Mouse (Mus musculus) urinary bladder, postnatal 25 days (tissue): Measurements from ENCODE around the gene Gbp4.
"Not testable (repeated sequence)": the region's sequence is repeated elsewhere in the genome, so short reads cannot be mapped to it uniquely, and the experiment has no call there.

Experiments used
- DNase-seq: peaks from one replicate; pipeline ENCODE4 v3.0.0; 2022; ENCODE audit warnings: low spot score

The Gbp4 gene

GRCm38 (mm10) chr5:105139409-105140088 is at the start of gene Gbp4, which contains the start of the genes Gbp9 and Gbp8:
Gene Gbp4 (minus strand): TSS chr5:105139586.
Gene Gbp9 (minus strand): TSS chr5:105139539.
Gene Gbp8 (minus strand): TSS chr5:105139540.
- DNase-seq = not testable (repeated sequence)

- no peak for DNase-seq
Measured at GRCm38 (mm10) chr5:105181446-105181845, 42.1 kb upstream of the Gbp4 start.

- DNase-seq = no peak
Measured at GRCm38 (mm10) chr5:105156582-105156981, 17.2 kb upstream of the Gbp4 start.

GRCm38 (mm10) chr5:105154049-105154448 is 14.7 kb upstream of the Gbp4 start:
- DNase-seq = no peak

- not testable (repeated sequence) for DNase-seq
Measured at GRCm38 (mm10) chr5:105148062-105148461, 8.7 kb upstream of the Gbp4 start.

GRCm38 (mm10) chr5:105146447-105146846 is 7.1 kb upstream of the Gbp4 start:
- no peak for DNase-seq

- not testable (repeated sequence) for DNase-seq
Measured at GRCm38 (mm10) chr5:105145731-105146130, 6.3 kb upstream of the Gbp4 start.

GRCm38 (mm10) chr5:105140089-105140810 is 864 bp upstream of the Gbp4 start:
- DNase-seq = not testable (repeated sequence)

- no peak for DNase-seq
Measured at GRCm38 (mm10) chr5:105138906-105139305, 480 bp downstream of the Gbp4 start.

- not testable (repeated sequence) for DNase-seq
Measured at GRCm38 (mm10) chr5:105136706-105137304, 2.6 kb downstream of the Gbp4 start.

- DNase-seq = not testable (repeated sequence)
Measured at GRCm38 (mm10) chr5:105121731-105122130, 17.7 kb downstream of the Gbp4 start.

GRCm38 (mm10) chr5:105115740-105116139 is 23.6 kb downstream of the Gbp4 start:
- no peak for DNase-seq

- DNase-seq = no peak
Measured at GRCm38 (mm10) chr5:105114696-105115095, 24.7 kb downstream of the Gbp4 start.

GRCm38 (mm10) chr5:105113656-105114055 is 25.7 kb downstream of the Gbp4 start:
- no peak for DNase-seq

- DNase-seq = peak; percentile 5
Measured at GRCm38 (mm10) chr5:105110271-105110852, 29.0 kb downstream of the Gbp4 start.

- not testable (repeated sequence) for DNase-seq
Measured at GRCm38 (mm10) chr5:105109775-105110174, 29.6 kb downstream of the Gbp4 start.

GRCm38 (mm10) chr5:105105689-105106088 is 33.7 kb downstream of the Gbp4 start:
- DNase-seq = not testable (repeated sequence)

GRCm38 (mm10) chr5:105081900-105082299 is 57.5 kb downstream of the Gbp4 start:
- DNase-seq = no peak

GRCm38 (mm10) chr5:105068356-105068755 is 71.0 kb downstream of the Gbp4 start:
- DNase-seq = not testable (repeated sequence)
